Mouse (Mus musculus) G1E (cell line): Measurements from ENCODE around the gene Pld1.

Experiments
- CTCF ChIP-seq: IDR thresholded peaks from 2 replicates; pipeline ENCODE4 v1.5.1; 2012; ENCODE audit warnings: low read depth, low read length, inconsistent platforms, mixed read lengths
- GATA1 ChIP-seq: IDR thresholded peaks from 2 replicates; pipeline ENCODE4 v1.6.1; 2012; ENCODE audit warnings: borderline replicate concordance, low read length, inconsistent platforms, mixed read lengths
- POLR2AphosphoS5 ChIP-seq: IDR thresholded peaks from 2 replicates; pipeline ENCODE4 v1.6.1; 2012; ENCODE audit warnings: low read depth, low read length, inconsistent platforms; ENCODE audit not compliant: insufficient replicate concordance

GRCm38 (mm10) chr3:28093684-28094302 lies 155.3 kb downstream of the Pld1 start:
- TF ChIP-seq CTCF (no peak), POLR2AphosphoS5 (no peak), GATA1 (no peak)
